Mouse (Mus musculus) CH12.LX (cell line): ENCODE data around the gene Otub2. TPM values are rescaled to one million over a fixed set of nuclear protein-coding genes. Genes with fewer than 3 reads are reported as not detected.

Experiments used
- DNase-seq: peaks from one replicate; pipeline ENCODE4 v3.0.0-alpha.2; 2013; ENCODE audit errors: extremely low read depth
- H3K27ac ChIP-seq: 2 replicates; pipeline ENCODE4 v1.5.1; 2012; ENCODE audit warnings: low read depth, mild to moderate bottlenecking, control low read depth, moderate library complexity; ENCODE audit not compliant: insufficient read depth
- H3K27me3 ChIP-seq: replicated peaks from 2 replicates; pipeline ENCODE3; 2012; ENCODE audit warnings: inconsistent platforms
- H3K36me3 ChIP-seq, 2 experiments: replicated peaks in 1 of 2; 2 replicates each; pipeline versions ENCODE3 to v1.6.1; 2012; ENCODE audit warnings: inconsistent platforms in 1 of 2, low read length in 1 of 2, mild to moderate bottlenecking in 1 of 2, mixed read lengths in 1 of 2, moderate library complexity in 1 of 2; ENCODE audit not compliant: control insufficient read depth in 1 of 2, insufficient read depth in 1 of 2
- H3K4me1 ChIP-seq, 2 experiments: 2 replicates each; pipeline ENCODE4 v1.6.1; 2012; ENCODE audit warnings: inconsistent platforms in 1 of 2, moderate library complexity in 1 of 2; ENCODE audit not compliant: insufficient read depth in 2 of 2, control insufficient read depth in 1 of 2
- H3K4me2 ChIP-seq: 2 replicates; pipeline ENCODE4 v1.6.1; 2012; ENCODE audit warnings: low read depth, mild to moderate bottlenecking, control low read depth; ENCODE audit not compliant: poor library complexity, insufficient read depth, severe bottlenecking
- H3K4me3 ChIP-seq, 3 experiments: fragments of 150-350 bp in 1 of 3; sonication (generic) in 1 of 3; replicated peaks in 1 of 3; 2 replicates each; pipeline versions ENCODE3 to v1.5.1; 2011 to 2012; ENCODE audit warnings: low read depth in 2 of 3, low read length in 2 of 3, mild to moderate bottlenecking in 2 of 3, moderate library complexity in 2 of 3, control low read depth in 1 of 3, improper control_type of control experiment in 1 of 3, inconsistent platforms in 1 of 3, mixed read lengths in 1 of 3; ENCODE audit not compliant: poor library complexity in 1 of 3
- H3K79me2 ChIP-seq: replicated peaks from 2 replicates; pipeline ENCODE4 v1.6.1; 2012; ENCODE audit warnings: mild to moderate bottlenecking, moderate library complexity; ENCODE audit not compliant: control insufficient read depth, poor library complexity, insufficient read depth, severe bottlenecking; ENCODE audit errors: extremely low read depth
- H3K9ac ChIP-seq: 2 replicates; pipeline ENCODE4 v1.6.1; 2012; ENCODE audit warnings: low read depth, mild to moderate bottlenecking, control low read depth, moderate library complexity; ENCODE audit not compliant: insufficient read depth
- H3K9me3 ChIP-seq: replicated peaks from 2 replicates; pipeline ENCODE3; 2012; ENCODE audit warnings: low read length, inconsistent platforms, mixed read lengths
- BHLHE40 ChIP-seq: IDR thresholded peaks from 2 replicates; pipeline ENCODE4 v1.6.1; 2011; ENCODE audit warnings: mild to moderate bottlenecking, low read depth, low read length, improper control_type of control experiment
- CHD1 ChIP-seq: IDR thresholded peaks from 2 replicates; pipeline ENCODE4 v1.6.1; 2012; ENCODE audit warnings: low read depth, low read length, improper control_type of control experiment, inconsistent platforms
- E2F4 ChIP-seq: IDR thresholded peaks from 2 replicates; pipeline ENCODE4 v1.6.1; 2011; ENCODE audit warnings: low read depth, low read length, improper control_type of control experiment; ENCODE audit not compliant: insufficient replicate concordance
- ELF1 ChIP-seq: IDR thresholded peaks from 2 replicates; pipeline ENCODE4 v1.6.1; 2014; ENCODE audit warnings: low read depth, mild to moderate bottlenecking, inconsistent platforms, low read length, improper control_type of control experiment
- EP300 ChIP-seq: IDR thresholded peaks from 2 replicates; pipeline ENCODE4 v1.6.1; 2011; ENCODE audit warnings: low read length, improper control_type of control experiment
- ETS1 ChIP-seq: conservative IDR thresholded peaks from 2 replicates; pipeline ENCODE4 v1.6.1; 2012; ENCODE audit warnings: low read depth, mild to moderate bottlenecking, inconsistent platforms, low read length, improper control_type of control experiment, moderate library complexity
- GABPA ChIP-seq: IDR thresholded peaks from 2 replicates; pipeline ENCODE4 v1.6.1; 2012; ENCODE audit warnings: low read depth, low read length, improper control_type of control experiment, inconsistent platforms; ENCODE audit not compliant: insufficient replicate concordance
- HCFC1 ChIP-seq: IDR thresholded peaks from 2 replicates; pipeline ENCODE4 v1.6.1; 2012; ENCODE audit warnings: low read depth, mild to moderate bottlenecking, inconsistent platforms, low read length, improper control_type of control experiment
- IRF4 ChIP-seq: IDR thresholded peaks from 2 replicates; pipeline ENCODE4 v1.6.1; 2014; ENCODE audit warnings: low read depth, mild to moderate bottlenecking, inconsistent platforms, low read length, improper control_type of control experiment
- JUN ChIP-seq: IDR thresholded peaks from 2 replicates; pipeline ENCODE4 v1.6.1; 2011; ENCODE audit warnings: low read depth, mild to moderate bottlenecking, low read length, improper control_type of control experiment, moderate library complexity; ENCODE audit not compliant: insufficient read depth
- JUND ChIP-seq: conservative IDR thresholded peaks from 2 replicates; pipeline ENCODE4 v1.6.1; 2011; ENCODE audit warnings: low read depth, low read length, improper control_type of control experiment
- MAFK ChIP-seq: IDR thresholded peaks from 2 replicates; pipeline ENCODE4 v1.6.1; 2011; ENCODE audit warnings: low read length, improper control_type of control experiment; ENCODE audit not compliant: insufficient replicate concordance
- MEF2A ChIP-seq: IDR thresholded peaks from 2 replicates; pipeline ENCODE4 v1.6.1; 2014; ENCODE audit warnings: low read depth, mild to moderate bottlenecking, inconsistent platforms, low read length, improper control_type of control experiment, borderline replicate concordance
- MXI1 ChIP-seq: IDR thresholded peaks from 2 replicates; pipeline ENCODE4 v1.6.1; 2011; ENCODE audit warnings: mild to moderate bottlenecking, low read depth, low read length, improper control_type of control experiment
- POLR2A ChIP-seq: IDR thresholded peaks from 2 replicates; pipeline ENCODE4 v1.6.1; 2011; ENCODE audit warnings: low read depth, mild to moderate bottlenecking, improper control_type of control experiment, low read length
- POLR2AphosphoS2 ChIP-seq: IDR thresholded peaks from 2 replicates; pipeline ENCODE4 v1.6.1; 2011; ENCODE audit warnings: low read depth, low read length, improper control_type of control experiment
- RAD21 ChIP-seq: IDR thresholded peaks from 2 replicates; pipeline ENCODE4 v1.6.1; 2011; ENCODE audit warnings: low read depth, mild to moderate bottlenecking, low read length, improper control_type of control experiment, moderate library complexity
- RCOR1 ChIP-seq: conservative IDR thresholded peaks from 2 replicates; pipeline ENCODE4 v1.6.1; 2012; ENCODE audit warnings: low read depth, mild to moderate bottlenecking, inconsistent platforms, low read length, improper control_type of control experiment
- SIN3A ChIP-seq: IDR thresholded peaks from 2 replicates; pipeline ENCODE4 v1.6.1; 2012; ENCODE audit warnings: low read length, improper control_type of control experiment, inconsistent platforms
- TBP ChIP-seq: conservative IDR thresholded peaks from 2 replicates; pipeline ENCODE4 v1.6.1; 2011; ENCODE audit warnings: low read depth, low read length, improper control_type of control experiment
- TCF12 ChIP-seq: IDR thresholded peaks from 2 replicates; pipeline ENCODE4 v1.6.1; 2014; ENCODE audit warnings: low read depth, mild to moderate bottlenecking, inconsistent platforms, low read length, improper control_type of control experiment
- USF1 ChIP-seq: IDR thresholded peaks from 2 replicates; pipeline ENCODE4 v1.6.1; 2014; ENCODE audit warnings: low read depth, mild to moderate bottlenecking, inconsistent platforms, low read length, improper control_type of control experiment
- ZC3H11A ChIP-seq: IDR thresholded peaks from 2 replicates; pipeline ENCODE4 v1.6.1; 2012; ENCODE audit warnings: low read depth, mild to moderate bottlenecking, inconsistent platforms, low read length, improper control_type of control experiment
- ZMIZ1 ChIP-seq: IDR thresholded peaks from 2 replicates; pipeline ENCODE4 v1.6.1; 2012; ENCODE audit warnings: low read depth, mild to moderate bottlenecking, inconsistent platforms, low read length, improper control_type of control experiment
- ZNF384 ChIP-seq: IDR thresholded peaks from 2 replicates; pipeline ENCODE4 v1.6.1; 2012; ENCODE audit warnings: low read depth, low read length, improper control_type of control experiment, inconsistent platforms
- dilution Hi-C: fragments of 300-500 bp; cut with MboI; formaldehyde crosslinking; loops from 2 replicates; pipeline ENCODE4 v1.14.3; 2020; ENCODE audit warnings: low sequenced_read_pairs; ENCODE audit not compliant: extremely low pct_unique_long_range_greater_than_20kb, extremely low pct_ligation_motif_present
- in situ Hi-C: fragments of 300-500 bp; cut with MboI; formaldehyde crosslinking; loops from 3 replicates; pipeline ENCODE4 v1.14.3; 2019; ENCODE audit warnings: low sequenced_read_pairs, low pct_ligation_motif_present, low pct_unique_long_range_greater_than_20kb, mixed read lengths
- polyA plus RNA-seq: library from polyadenylated mRNA; unstranded; fragments of >175 nt; gene quantifications from 2 replicates; pipeline ENCODE4 v1.2.1, GENCODE M21; 2012; ENCODE audit warnings: low read depth; ENCODE audit not compliant: insufficient read length
- total RNA-seq, 2 experiments: library from RNA; depleted of rRNA; stranded (reverse); fragments of 300-350 nt in 1 of 2; fragments of >200 nt in 1 of 2; gene quantifications; 2 replicates each; pipeline ENCODE4 v1.2.3; 2012 to 2014

Otub2 gene
- total and polyA plus RNA-seq, 3 experiments: 3.0 to 11.5 (median 7.6) TPM

GRCm38 (mm10) chr12:103445060-103445459, 56.6 kb downstream of the Otub2 start:
- Histone ChIP-seq H3K27me3 (peaks cover 5% of the 10 kb centered on the region), H3K79me2 (no peaks in the 10 kb centered on the region), H3K36me3 (peaks cover 7 to 25% of the 10 kb centered on the region in 2 experiments), H3K4me1 (peaks cover 16 to 39% of the 10 kb centered on the region in 2 experiments), H3K9ac (no peak overlapping the region), H3K4me2 (peak overlapping the region; percentile 16; the same call in 1 of the 2 replicates), H3K9me3 (no peaks in the 10 kb centered on the region), H3K27ac (no peak overlapping the region), H3K4me3 (no peak overlapping the region)
- no peak for TF ChIP-seq POLR2A
- TF ChIP-seq RAD21: no peak
- TF ChIP-seq ZMIZ1: no peak
- TF ChIP-seq ELF1: no peak
- TF ChIP-seq SIN3A: no peak
- TF ChIP-seq MEF2A: no peak
- TF ChIP-seq E2F4: no peak
- TF ChIP-seq MXI1: no peak
- no peak; the same call in 1 of the 2 replicates for TF ChIP-seq ETS1
- 0 out of 2 replicates have a peak, but pooled peaks have one; percentile 20 for TF ChIP-seq BHLHE40
- no peak for TF ChIP-seq TCF12
- TF ChIP-seq JUND: peak; percentile 91
- TF ChIP-seq CHD1: no peak
- TF ChIP-seq MAFK: no peak
- no peak for TF ChIP-seq ZNF384
- no peak for TF ChIP-seq USF1
- no peak for TF ChIP-seq POLR2AphosphoS2
- TF ChIP-seq EP300: peak; percentile 71
- peak; percentile 92 for TF ChIP-seq IRF4
- TF ChIP-seq JUN: peak; percentile 67
- no peak for TF ChIP-seq ZC3H11A
- TF ChIP-seq HCFC1: no peak
- no peak for TF ChIP-seq RCOR1
- no peak for TF ChIP-seq TBP
- TF ChIP-seq GABPA: no peak
- in situ Hi-C loops (no loop called here), dilution Hi-C loops (no loop called here)
- DNase-seq: peak; percentile 67
